Mouse (Mus musculus) gastrocnemius, adult 2 months (tissue): ENCODE measurements around the gene Maneal. TPM values are rescaled to one million over a fixed set of nuclear protein-coding genes. Genes with fewer than 3 reads are reported as not detected.

Experiments used
- DNase-seq: peaks from one replicate; pipeline ENCODE4 v3.0.0; 2022
- H3K27ac ChIP-seq: fragments of 200-600 bp; 2 replicates; pipeline ENCODE4 v1.8.1; 2022; ENCODE audit warnings: mild to moderate bottlenecking
- H3K4me3 ChIP-seq: fragments of 200-600 bp; 2 replicates; pipeline ENCODE4 v1.8.1; 2022; ENCODE audit warnings: mild to moderate bottlenecking, moderate library complexity
- CTCF ChIP-seq: fragments of 200-600 bp; IDR thresholded peaks from 2 replicates; pipeline ENCODE4 v1.8.1; 2022; ENCODE audit warnings: antibody characterized with exemption, mild to moderate bottlenecking, moderate library complexity
- intact Hi-C: fragments of 180-260 bp; cut with DNase I; formaldehyde crosslinking; loops from one replicate; pipeline ENCODE4 v1.15.1; 2025
- total RNA-seq, 2 experiments: library from RNA; stranded (reverse); gene quantifications; 2 replicates each; pipeline ENCODE4 v1.2.3; 2021

The Maneal gene
- total RNA-seq, 2 experiments from 2014 or later = 0.31 to 0.46 TPM

GRCm38 (mm10) chr4:124838035-124838700 lies 23.8 kb downstream of the Maneal start:
- Histone ChIP-seq H3K27ac (no peak overlapping the region), H3K4me3 (no peak overlapping the region)
- DNase-seq = no peak
- TF ChIP-seq CTCF = no peak
- intact Hi-C loops = no loop called here

- Histone ChIP-seq H3K4me3 (no peak overlapping the region), H3K27ac (no peak overlapping the region)
- no peak for DNase-seq
- intact Hi-C loops = no loop called here
- TF ChIP-seq CTCF = no peak
Measured at GRCm38 (mm10) chr4:124832796-124833195, 29.2 kb downstream of the Maneal start.

GRCm38 (mm10) chr4:124829671-124830070 lies 32.3 kb downstream of the Maneal start:
- Histone ChIP-seq H3K4me3 (no peak overlapping the region), H3K27ac (no peak overlapping the region)
- no peak for TF ChIP-seq CTCF
- DNase-seq = no peak
- intact Hi-C loops = no loop called here

- no peak overlapping the region for H3K4me3 ChIP-seq
- intact Hi-C loops = no loop called here
- no peak overlapping the region for H3K27ac ChIP-seq
- DNase-seq = no peak
- no peak for TF ChIP-seq CTCF
Measured at GRCm38 (mm10) chr4:124825371-124825965, 36.5 kb downstream of the Maneal start.

- intact Hi-C loops = no loop called here
- no peak for TF ChIP-seq CTCF
- H3K27ac ChIP-seq = no peak overlapping the region
- no peak overlapping the region for H3K4me3 ChIP-seq
- no peak for DNase-seq
Measured at GRCm38 (mm10) chr4:124824967-124825366, 37.0 kb downstream of the Maneal start.

- intact Hi-C loops = no loop called here
- TF ChIP-seq CTCF = no peak
- no peak for DNase-seq
- H3K4me3 ChIP-seq = no peak overlapping the region
- no peak overlapping the region for H3K27ac ChIP-seq
Measured at GRCm38 (mm10) chr4:124818832-124819231, 43.1 kb downstream of the Maneal start.

GRCm38 (mm10) chr4:124817803-124818202 lies 44.2 kb downstream of the Maneal start:
- no peak for TF ChIP-seq CTCF
- DNase-seq = no peak
- H3K4me3 ChIP-seq = no peak overlapping the region
- no peak overlapping the region for H3K27ac ChIP-seq
- intact Hi-C loops = no loop called here

- no peak for TF ChIP-seq CTCF
- peak; percentile 34 for DNase-seq
- intact Hi-C loops = no loop called here
- Histone ChIP-seq H3K27ac (no peak overlapping the region), H3K4me3 (no peak overlapping the region)
Measured at GRCm38 (mm10) chr4:124815901-124816300, 46.1 kb downstream of the Maneal start.

- no peak overlapping the region for H3K4me3 ChIP-seq
- H3K27ac ChIP-seq = no peak overlapping the region
- intact Hi-C loops = no loop called here
- no peak for DNase-seq
- TF ChIP-seq CTCF = no peak
Measured at GRCm38 (mm10) chr4:124811347-124811975, 50.5 kb downstream of the Maneal start.

- Histone ChIP-seq H3K4me3 (no peak overlapping the region), H3K27ac (no peak overlapping the region)
- intact Hi-C loops = no loop called here
- TF ChIP-seq CTCF = no peak
- DNase-seq = no peak
Measured at GRCm38 (mm10) chr4:124810056-124810455, 51.9 kb downstream of the Maneal start.

GRCm38 (mm10) chr4:124809136-124809883 lies 52.7 kb downstream of the Maneal start:
- intact Hi-C loops = no loop called here
- peak overlapping the region; percentile 28; the same call in 1 of the 2 replicates for H3K27ac ChIP-seq
- no peak for TF ChIP-seq CTCF
- H3K4me3 ChIP-seq = no peak overlapping the region
- no peak for DNase-seq

- TF ChIP-seq CTCF = no peak
- peak overlapping the region; percentile 28; the same call in 1 of the 2 replicates for H3K27ac ChIP-seq
- no peak overlapping the region for H3K4me3 ChIP-seq
- intact Hi-C loops = no loop called here
- no peak for DNase-seq
Measured at GRCm38 (mm10) chr4:124808511-124808910, 53.5 kb downstream of the Maneal start.

Other genes with a start within 250 kb of the Maneal start
- under 1 TPM; 0.14 to 0.26 TPM for gene Pou3f1, start 205.4 kb downstream of the Maneal start, total RNA-seq
- 10 to 100 TPM; 17.5 to 21.5 TPM for gene Utp11, start 168.6 kb downstream of the Maneal start, total RNA-seq
- gene Fhl3, start 161.5 kb downstream of the Maneal start, total RNA-seq = 100 to 1,000 TPM; 151 to 515 TPM
- 10 to 100 TPM; 11.1 to 14.3 TPM for gene Sf3a3, start 147.4 kb downstream of the Maneal start, total RNA-seq
- 10 to 100 TPM in 1 of 2 experiments, 1 to 10 TPM in 1; 8.9 to 10.6 TPM for gene Inpp5b, start 120.3 kb downstream of the Maneal start, total RNA-seq
- gene Mtf1, start 60.1 kb downstream of the Maneal start, total RNA-seq = 10 to 100 TPM; 11.9 to 15.7 TPM
- gene Yrdc, start 11.5 kb downstream of the Maneal start, total RNA-seq = 10 to 100 TPM in 1 of 2 experiments, 1 to 10 TPM in 1; 9.4 to 11.4 TPM
- 10 to 100 TPM; 18.4 to 23.0 TPM for gene 1110065P20Rik, start 11.0 kb downstream of the Maneal start, total RNA-seq
- gene Epha10, start 18.7 kb upstream of the Maneal start, total RNA-seq = not detected
- 1 to 10 TPM; 8.6 to 9.4 TPM for gene 9930104L06Rik, start 74.9 kb upstream of the Maneal start, total RNA-seq
- gene Cdca8, start 77.1 kb upstream of the Maneal start, total RNA-seq = under 1 TPM; 0.28 to 0.38 TPM
- gene Rspo1, start 124.3 kb upstream of the Maneal start, total RNA-seq = under 1 TPM; 0.26 to 0.59 TPM
- gene Gnl2, start 154.4 kb upstream of the Maneal start, total RNA-seq = 10 to 100 TPM; 29.3 to 31.9 TPM
- not detected for gene Dnali1, start 203.5 kb upstream of the Maneal start, total RNA-seq
- gene Snip1, start 204.5 kb upstream of the Maneal start, total RNA-seq = 1 to 10 TPM; 4.5 to 6.1 TPM
- gene Meaf6, start 223.0 kb upstream of the Maneal start, total RNA-seq = 10 to 100 TPM; 12.0 to 13.5 TPM